Mouse (Mus musculus): ENCODE results near the gene Hrasls. TPM values are rescaled to one million over a fixed set of nuclear protein-coding genes. Genes with fewer than 3 reads are reported as not detected.

Hrasls gene
- 1.8 and 2.2 TPM in 2 replicates for polyA plus RNA-seq (2012; rRNA removed)

DNA sequence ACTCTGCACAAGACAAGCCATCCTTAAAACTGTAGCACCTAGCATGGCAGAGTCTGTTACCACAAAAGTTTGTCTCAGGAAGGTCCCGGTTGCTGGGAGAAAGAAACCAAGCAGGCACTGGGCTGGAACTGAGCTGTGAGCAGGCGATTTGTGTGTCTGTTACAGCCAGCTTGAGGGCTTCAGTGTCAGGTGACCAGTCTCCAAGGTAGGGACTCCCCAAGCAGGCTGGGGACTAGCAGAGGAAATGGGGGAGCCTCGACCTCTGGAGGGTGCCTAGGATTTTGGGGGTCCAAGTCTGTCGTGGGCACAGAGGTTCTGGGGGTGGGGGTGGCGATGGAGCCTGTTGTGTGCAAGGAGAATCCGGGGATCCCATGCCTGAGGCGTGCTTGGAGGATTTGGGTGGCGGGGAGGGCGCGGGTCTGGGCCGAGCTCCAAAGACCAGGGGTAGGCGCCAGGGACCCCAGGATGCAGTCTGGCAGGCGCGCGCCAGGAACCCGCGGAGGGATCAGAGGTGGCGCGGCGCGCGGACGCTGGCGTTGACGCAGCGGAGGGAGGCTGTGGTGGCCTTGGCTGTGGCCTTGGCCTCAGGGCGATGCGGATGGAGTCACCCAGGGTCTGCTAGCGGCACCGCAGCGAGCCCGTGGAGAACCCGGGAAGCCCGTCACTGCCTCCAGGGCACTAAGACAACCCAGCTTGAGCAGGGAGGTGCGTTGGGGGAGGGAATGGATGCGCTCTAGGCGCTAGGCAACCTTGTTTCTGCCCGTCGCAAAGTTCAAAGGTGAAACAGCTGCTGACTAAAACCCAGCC, at the start of gene Hrasls:
Gene Hrasls (plus strand): TSS at position 91 of the 807 bp plus-strand sequence.

Other genes with a start within 250 kb of the Hrasls start
- 0.50 and 0.74 TPM in 2 replicates for gene Atp13a5, start 169.0 kb downstream of the Hrasls start, polyA plus RNA-seq (2012; rRNA removed)